8 mouse cellular contexts compared by ENCODE assay signal in genomic region chr11:17279959-17280358, GRCm38 (mm10). TPM values are rescaled to one million over a fixed set of nuclear protein-coding genes. Genes with fewer than 3 reads are reported as not detected.
DNase-seq lines count a peak whose midpoint lies in the region; ATAC-seq lines count a peak whose summit lies in the region.

No protein-coding gene starts in this region.

- no peaks in the 10 kb centered on the region for H3K36me3 ChIP-seq in embryonic facial prominence, embryonic 10.5 days (replicated peaks)
- H3K36me3 ChIP-seq in hindbrain, embryonic 16.5 days (ENCODE audit: control insufficient read depth, insufficient read depth, low read length) = no peaks in the 10 kb centered on the region
- no peaks in the 10 kb centered on the region for H3K36me3 ChIP-seq in limb, embryonic 11.5 days (ENCODE audit: control insufficient read depth, insufficient read depth, low read length)
- no peaks in the 10 kb centered on the region for H3K36me3 ChIP-seq in midbrain, embryonic 16.5 days (ENCODE audit: control insufficient read depth, insufficient read depth, low read length)

- no peaks in the 10 kb centered on the region for H3K9me3 ChIP-seq in embryonic facial prominence, embryonic 10.5 days
- no peaks in the 10 kb centered on the region for H3K9me3 ChIP-seq in hindbrain, embryonic 16.5 days (ENCODE audit: control insufficient read depth, low read length)
- H3K9me3 ChIP-seq in limb, embryonic 11.5 days (ENCODE audit: control insufficient read depth, low read length) = no peaks in the 10 kb centered on the region
- H3K9me3 ChIP-seq in midbrain, embryonic 16.5 days (replicated peaks; ENCODE audit: control insufficient read depth, low read length, poor library complexity, severe bottlenecking) = no peaks in the 10 kb centered on the region

- peak; percentile 10 for DNase-seq in kidney, adult 18-20 months
- DNase-seq in kidney, adult 11 months = no peak
- DNase-seq in T-cell, adult 2 months (ENCODE audit: low spot score) = peak; percentile 13
- DNase-seq in embryonic facial prominence, embryonic 10.5 days (ENCODE audit: low spot score) = peak; percentile 56
- peak; percentile 71 for DNase-seq in limb, embryonic 11.5 days (ENCODE audit: low spot score)
- DNase-seq in thymus, postnatal 25 days = peak; percentile 25

- 19% methylated on average over 9 of the region's 9 CpGs for WGBS in embryonic facial prominence, embryonic 10.5 days
- WGBS in hindbrain, embryonic 16.5 days = 14% methylated on average over 9 of the region's 9 CpGs
- WGBS in limb, embryonic 11.5 days = 14% methylated on average over 9 of the region's 9 CpGs
- 16% methylated on average over 9 of the region's 9 CpGs for WGBS in midbrain, embryonic 16.5 days

- no peak overlapping the region for H3K4me2 ChIP-seq in hindbrain, embryonic 16.5 days (ENCODE audit: low read length)
- no peak overlapping the region for H3K4me2 ChIP-seq in limb, embryonic 11.5 days (ENCODE audit: low read depth, severe bottlenecking)
- no peak overlapping the region for H3K4me2 ChIP-seq in midbrain, embryonic 16.5 days (ENCODE audit: low read length)

- H3K27me3 ChIP-seq in embryonic facial prominence, embryonic 10.5 days (replicated peaks; ENCODE audit: low read depth, poor library complexity, severe bottlenecking) = no peaks in the 10 kb centered on the region
- H3K27me3 ChIP-seq in hindbrain, embryonic 16.5 days (replicated peaks; ENCODE audit: control insufficient read depth, insufficient read depth, low read length) = no peaks in the 10 kb centered on the region
- no peaks in the 10 kb centered on the region for H3K27me3 ChIP-seq in limb, embryonic 11.5 days (ENCODE audit: control insufficient read depth, insufficient read depth, low read length)
- H3K27me3 ChIP-seq in midbrain, embryonic 16.5 days (ENCODE audit: control insufficient read depth, insufficient read depth, low read depth, low read length) = no peaks in the 10 kb centered on the region

- H3K9ac ChIP-seq in hindbrain, embryonic 16.5 days (ENCODE audit: low read depth, low read length) = no peak overlapping the region
- H3K9ac ChIP-seq in limb, embryonic 11.5 days (ENCODE audit: low read length) = no peak overlapping the region
- H3K9ac ChIP-seq in midbrain, embryonic 16.5 days (ENCODE audit: low read depth, low read length) = no peak overlapping the region

- H3K4me1 ChIP-seq in embryonic facial prominence, embryonic 10.5 days = no peaks in the 10 kb centered on the region
- H3K4me1 ChIP-seq in hindbrain, embryonic 16.5 days (ENCODE audit: control insufficient read depth, insufficient read depth, low read depth, low read length) = no peaks in the 10 kb centered on the region
- H3K4me1 ChIP-seq in limb, embryonic 11.5 days (ENCODE audit: control insufficient read depth, insufficient read depth, low read length) = no peaks in the 10 kb centered on the region
- no peaks in the 10 kb centered on the region for H3K4me1 ChIP-seq in midbrain, embryonic 16.5 days (ENCODE audit: control insufficient read depth, insufficient read depth, low read length)

- no peak overlapping the region for H3K27ac ChIP-seq in embryonic facial prominence, embryonic 10.5 days (replicated peaks)
- H3K27ac ChIP-seq in hindbrain, embryonic 16.5 days (ENCODE audit: low read depth, low read length) = no peak overlapping the region
- H3K27ac ChIP-seq in limb, embryonic 11.5 days (replicated peaks; ENCODE audit: low read depth, low read length) = no peak overlapping the region
- no peak overlapping the region for H3K27ac ChIP-seq in midbrain, embryonic 16.5 days (ENCODE audit: low read length)

- peak; percentile 80 for ATAC-seq in hindbrain, embryonic 16.5 days
- no peak; the same call in 1 of the 2 replicates for ATAC-seq in limb, embryonic 11.5 days (ENCODE audit: insufficient number of reproducible peaks, low FRiP score, low TSS enrichment, low read depth)
- peak; percentile 89 for ATAC-seq in midbrain, embryonic 16.5 days

- H3K4me3 ChIP-seq in embryonic facial prominence, embryonic 10.5 days = no peak overlapping the region
- no peak overlapping the region for H3K4me3 ChIP-seq in hindbrain, embryonic 16.5 days (ENCODE audit: low read length)
- H3K4me3 ChIP-seq in limb, embryonic 11.5 days (ENCODE audit: low read depth, low read length) = no peak overlapping the region
- no peak overlapping the region for H3K4me3 ChIP-seq in midbrain, embryonic 16.5 days (ENCODE audit: low read depth, low read length)

RNA-seq across cellular contexts. Expression of gene C1d, which starts 22.6 kb away (rescaled TPM):
- 110 and 113 TPM in 2 replicates for polyA plus RNA-seq in embryonic facial prominence, embryonic 10.5 days (2016; fragmentation: Nextera tagmentation; extraction: Ambion mirVana)
- 142 and 157 TPM in 2 replicates for polyA plus RNA-seq in hindbrain, embryonic 16.5 days (2015; fragmentation: Nextera tagmentation; extraction: Ambion mirVana)
- 103 and 109 TPM in 2 replicates for polyA plus RNA-seq in limb, embryonic 11.5 days (2014; fragmentation: Nextera tagmentation; extraction: Ambion mirVana)
- 167 and 178 TPM in 2 replicates for polyA plus RNA-seq in midbrain, embryonic 16.5 days (2015; fragmentation: Nextera tagmentation; extraction: Ambion mirVana)
